8 mouse cellular contexts compared by ENCODE assay signal in genomic region chr16:30539433-30539832, GRCm38 (mm10). TPM values are rescaled to one million over a fixed set of nuclear protein-coding genes. Genes with fewer than 3 reads are reported as not detected.
DNase-seq lines count a peak whose midpoint lies in the region; ATAC-seq and TF ChIP-seq lines count a peak whose summit lies in the region.

No protein-coding gene starts in this region.

- no peak overlapping the region for H3K27ac ChIP-seq in midbrain, embryonic 11.5 days (ENCODE audit: low read depth, low read length)
- no peak overlapping the region for H3K27ac ChIP-seq in midbrain, embryonic 15.5 days
- H3K27ac ChIP-seq in cortical plate, adult 2 months (ENCODE audit: insufficient read depth, low read length) = no peak overlapping the region
- peak overlapping the region; percentile 76 to 93 for H3K27ac ChIP-seq in heart, embryonic 14.5 days (replicated peaks in 1 of 2; ENCODE audit: control insufficient read depth in 1 of 2, insufficient read depth in 1 of 2, low read depth in 2 of 2, low read length in 2 of 2)
- no peak overlapping the region for H3K27ac ChIP-seq in lung, postnatal 0 days (ENCODE audit: low read length)
- H3K27ac ChIP-seq in stomach, postnatal 0 days (replicated peaks) = no peak overlapping the region

- no peaks in the 10 kb centered on the region for H3K9me3 ChIP-seq in midbrain, embryonic 11.5 days (ENCODE audit: control insufficient read depth, low read length)
- no peaks in the 10 kb centered on the region for H3K9me3 ChIP-seq in midbrain, embryonic 15.5 days
- no peaks in the 10 kb centered on the region for H3K9me3 ChIP-seq in heart, embryonic 14.5 days (ENCODE audit: control insufficient read depth, low read length)
- H3K9me3 ChIP-seq in lung, postnatal 0 days (ENCODE audit: low read length) = no peaks in the 10 kb centered on the region
- H3K9me3 ChIP-seq in stomach, postnatal 0 days (ENCODE audit: control insufficient read depth, low read length) = no peaks in the 10 kb centered on the region

- peak; percentile 27; the same call in 1 of the 2 replicates for ATAC-seq in midbrain, embryonic 11.5 days (ENCODE audit: low FRiP score)
- no peak for ATAC-seq in midbrain, embryonic 15.5 days (replicated peaks)
- no peak for ATAC-seq in heart, embryonic 14.5 days (ENCODE audit: insufficient number of reproducible peaks, insufficient read depth, low FRiP score, low read depth)
- peak; percentile 59; the same call in 1 of the 2 replicates for ATAC-seq in lung, postnatal 0 days
- no peak for ATAC-seq in stomach, postnatal 0 days (ENCODE audit: low FRiP score, low TSS enrichment)

- H3K4me3 ChIP-seq in midbrain, embryonic 11.5 days (ENCODE audit: low read depth, low read length) = no peak overlapping the region
- H3K4me3 ChIP-seq in midbrain, embryonic 15.5 days = no peak overlapping the region
- no peak overlapping the region for H3K4me3 ChIP-seq in cortical plate, adult 2 months (ENCODE audit: insufficient read depth, low read length)
- H3K4me3 ChIP-seq in heart, embryonic 14.5 days (ENCODE audit: control insufficient read depth in 1 of 2, insufficient read depth in 1 of 2, low read depth in 1 of 2, low read length in 2 of 2) = no peak overlapping the region
- no peak overlapping the region for H3K4me3 ChIP-seq in lung, postnatal 0 days (ENCODE audit: low read depth, low read length)
- H3K4me3 ChIP-seq in stomach, postnatal 0 days (ENCODE audit: low read depth, low read length) = no peak overlapping the region

- no peaks in the 10 kb centered on the region for H3K27me3 ChIP-seq in midbrain, embryonic 11.5 days (ENCODE audit: control insufficient read depth, insufficient read depth, low read length)
- no peaks in the 10 kb centered on the region for H3K27me3 ChIP-seq in midbrain, embryonic 15.5 days (replicated peaks)
- no peaks in the 10 kb centered on the region for H3K27me3 ChIP-seq in heart, embryonic 14.5 days (ENCODE audit: control insufficient read depth, insufficient read depth, low read length)
- no peaks in the 10 kb centered on the region for H3K27me3 ChIP-seq in lung, postnatal 0 days (replicated peaks; ENCODE audit: insufficient read depth, low read length)
- no peaks in the 10 kb centered on the region for H3K27me3 ChIP-seq in stomach, postnatal 0 days (ENCODE audit: control insufficient read depth, insufficient read depth, low read length)

- peak; percentile 54 to 81 for DNase-seq in adrenal gland, adult (ENCODE audit: inconsistent age in 2 of 2, low spot score in 1 of 2)
- no peak for DNase-seq in adrenal gland, adult 8-10 months
- DNase-seq in midbrain, embryonic 11.5 days (ENCODE audit: low spot score, missing footprints) = peak; percentile 94
- DNase-seq in lung, postnatal 0 days (ENCODE audit: low spot score) = peak; percentile 56
- peak; percentile 62 for DNase-seq in stomach, postnatal 0 days (ENCODE audit: low spot score)

- no peak overlapping the region for H3K9ac ChIP-seq in midbrain, embryonic 11.5 days (ENCODE audit: low read length)
- no peak overlapping the region for H3K9ac ChIP-seq in midbrain, embryonic 15.5 days
- H3K9ac ChIP-seq in heart, embryonic 14.5 days (ENCODE audit: low read length) = peak overlapping the region; percentile 65; the same call in 1 of the 2 replicates
- H3K9ac ChIP-seq in lung, postnatal 0 days (replicated peaks; ENCODE audit: low read depth) = no peak overlapping the region
- H3K9ac ChIP-seq in stomach, postnatal 0 days (ENCODE audit: low read length) = no peak overlapping the region

- no peak overlapping the region for H3K4me2 ChIP-seq in midbrain, embryonic 11.5 days
- no peak overlapping the region for H3K4me2 ChIP-seq in midbrain, embryonic 15.5 days
- H3K4me2 ChIP-seq in heart, embryonic 14.5 days (ENCODE audit: low read length) = no peak overlapping the region
- H3K4me2 ChIP-seq in lung, postnatal 0 days (replicated peaks; ENCODE audit: low read depth, low read length) = no peak overlapping the region
- no peak overlapping the region for H3K4me2 ChIP-seq in stomach, postnatal 0 days (replicated peaks; ENCODE audit: low read depth)

- WGBS in midbrain, embryonic 11.5 days = 25% methylated on average over 10 of the region's 10 CpGs
- WGBS in midbrain, embryonic 15.5 days = 20% methylated on average over 10 of the region's 10 CpGs
- WGBS in heart, embryonic 14.5 days = 20% methylated on average over 10 of the region's 10 CpGs
- 24% methylated on average over 10 of the region's 10 CpGs for WGBS in lung, postnatal 0 days
- 26% methylated on average over 10 of the region's 10 CpGs for WGBS in stomach, postnatal 0 days

- TF ChIP-seq EP300 in lung, postnatal 0 days (IDR thresholded peaks at IDR 0.05) = no peak
- TF ChIP-seq EP300 in stomach, postnatal 0 days (optimal IDR thresholded peaks at IDR 0.05) = no peak

- no peaks in the 10 kb centered on the region for H3K36me3 ChIP-seq in midbrain, embryonic 11.5 days (ENCODE audit: control insufficient read depth, insufficient read depth, low read length)
- peaks cover 10% of the 10 kb centered on the region; the same call in 1 of the 2 replicates for H3K36me3 ChIP-seq in midbrain, embryonic 15.5 days (replicated peaks)
- H3K36me3 ChIP-seq in heart, embryonic 14.5 days (ENCODE audit: control insufficient read depth, insufficient read depth, low read length) = peaks cover 29% of the 10 kb centered on the region
- H3K36me3 ChIP-seq in lung, postnatal 0 days (ENCODE audit: insufficient read depth, low read length) = no peaks in the 10 kb centered on the region
- no peaks in the 10 kb centered on the region for H3K36me3 ChIP-seq in stomach, postnatal 0 days (ENCODE audit: control insufficient read depth, insufficient read depth, low read length)

- no peak for TF ChIP-seq POLR2A in cortical plate, adult 2 months (IDR thresholded peaks at IDR 0.05; ENCODE audit: extremely low read depth, insufficient read depth, low read length)

- peak; percentile 54 for TF ChIP-seq CTCF in cortical plate, adult 2 months (IDR thresholded peaks at IDR 0.05; ENCODE audit: extremely low read depth, insufficient read depth, low read length)
- peak; percentile 88 for TF ChIP-seq CTCF in lung, postnatal 0 days (IDR thresholded peaks at IDR 0.05)
- peak; percentile 85 for TF ChIP-seq CTCF in stomach, postnatal 0 days (IDR thresholded peaks at IDR 0.05; ENCODE audit: low read depth)

- no peaks in the 10 kb centered on the region for H3K4me1 ChIP-seq in midbrain, embryonic 11.5 days (ENCODE audit: control insufficient read depth, insufficient read depth, low read length)
- H3K4me1 ChIP-seq in midbrain, embryonic 15.5 days = no peaks in the 10 kb centered on the region
- H3K4me1 ChIP-seq in cortical plate, adult 2 months (ENCODE audit: control insufficient read depth, insufficient read depth, low read length) = peaks cover 1% of the 10 kb centered on the region; the same call in 1 of the 2 replicates
- H3K4me1 ChIP-seq in heart, embryonic 14.5 days (ENCODE audit: control insufficient read depth in 2 of 2, insufficient read depth in 2 of 2, low read length in 2 of 2) = peaks cover 15 to 39% of the 10 kb centered on the region in 2 experiments
- no peaks in the 10 kb centered on the region for H3K4me1 ChIP-seq in lung, postnatal 0 days (ENCODE audit: insufficient read depth, low read depth, low read length)
- H3K4me1 ChIP-seq in stomach, postnatal 0 days (replicated peaks; ENCODE audit: control insufficient read depth, insufficient read depth) = no peaks in the 10 kb centered on the region

RNA-seq across cellular contexts. Expression of gene Tmem44, which starts 11.2 kb away (rescaled TPM):
- 1 to 10 TPM; 3.7 to 9.3 (median 5.8) TPM for total RNA-seq in adrenal gland, adult 8-10 months (2022)
- 26.6 and 27.9 TPM in 2 replicates for polyA plus RNA-seq in midbrain, embryonic 11.5 days (2014; fragmentation: Nextera tagmentation; extraction: Ambion mirVana)
- polyA plus RNA-seq in midbrain, embryonic 15.5 days (2015; fragmentation: Nextera tagmentation; extraction: Ambion mirVana) = 88.4 and 96.0 TPM in 2 replicates
- polyA plus RNA-seq in cortical plate, adult 2 months (2012; rRNA removed) = 92.0 and 101 TPM in 2 replicates
- 24.2 and 24.3 TPM in 2 replicates for polyA plus RNA-seq in heart, embryonic 14.5 days (2014; fragmentation: Nextera tagmentation; extraction: Ambion mirVana)
- polyA plus RNA-seq in lung, postnatal 0 days (2015; fragmentation: Nextera tagmentation; extraction: Ambion mirVana) = 17.9 and 21.0 TPM in 2 replicates
- 3.5 and 4.3 TPM in 2 replicates for polyA plus RNA-seq in stomach, postnatal 0 days (2015; fragmentation: Nextera tagmentation; extraction: Ambion mirVana)

RNA-seq across cellular contexts. Expression of gene Lsg1, which starts 48.0 kb away (rescaled TPM):
- 10 to 100 TPM; 36.7 to 47.3 (median 40.5) TPM for total RNA-seq in adrenal gland, adult 8-10 months (2022)
- 84.7 and 89.3 TPM in 2 replicates for polyA plus RNA-seq in midbrain, embryonic 11.5 days (2014; fragmentation: Nextera tagmentation; extraction: Ambion mirVana)
- 46.0 and 47.6 TPM in 2 replicates for polyA plus RNA-seq in midbrain, embryonic 15.5 days (2015; fragmentation: Nextera tagmentation; extraction: Ambion mirVana)
- polyA plus RNA-seq in cortical plate, adult 2 months (2012; rRNA removed) = 15.5 and 17.6 TPM in 2 replicates
- 35.5 and 39.0 TPM in 2 replicates for polyA plus RNA-seq in heart, embryonic 14.5 days (2014; fragmentation: Nextera tagmentation; extraction: Ambion mirVana)
- polyA plus RNA-seq in lung, postnatal 0 days (2015; fragmentation: Nextera tagmentation; extraction: Ambion mirVana) = 28.2 and 30.3 TPM in 2 replicates
- 33.4 and 33.5 TPM in 2 replicates for polyA plus RNA-seq in stomach, postnatal 0 days (2015; fragmentation: Nextera tagmentation; extraction: Ambion mirVana)

Comparison
In these comparisons a context has a peak if more than half of its experiments do, and no peak if none do; other contexts are left out.
1. ATAC-seq: peak in midbrain, embryonic 11.5 days (single experiment) and lung, postnatal 0 days (single experiment); none in midbrain, embryonic 15.5 days (single experiment), heart, embryonic 14.5 days (single experiment) and stomach, postnatal 0 days (single experiment).
2. H3K27ac ChIP-seq: peak in heart, embryonic 14.5 days (2 of 2); none in midbrain, embryonic 11.5 days (single experiment), midbrain, embryonic 15.5 days (single experiment), cortical plate, adult 2 months (single experiment), lung, postnatal 0 days (single experiment) and stomach, postnatal 0 days (single experiment).
3. Peak in every context shown above with its lines, with median percentiles within 50 percentile points of each other: CTCF ChIP-seq.